Mouse (Mus musculus) neural tube, embryonic 14.5 days (tissue): ENCODE measurements at regions not wholly inside any gene's neighbourhood (a gene's known extent, or its start where the extent isn't known, plus 50 kb on each side); places are given as distances from the start of the nearest gene placed in this dataset.

Experiments
- ATAC-seq: fragments of 200-750 bp; cut with Nextera tagmentation; 2 replicates; pipeline ENCODE4 v1.8.0; 2017; ENCODE audit warnings: low read depth, mild to moderate bottlenecking, moderate TSS enrichment, moderate library complexity
- H3K27ac ChIP-seq: fragments of 300-500 bp; sonication (generic); 2 replicates; pipeline ENCODE4 v1.5.1; 2014; ENCODE audit warnings: low read depth, mild to moderate bottlenecking, control low read depth, low read length, moderate library complexity, mixed read lengths
- H3K27me3 ChIP-seq: fragments of 300-500 bp; sonication (generic); 2 replicates; pipeline ENCODE4 v1.6.1; 2014; ENCODE audit warnings: low read length; ENCODE audit not compliant: control insufficient read depth, insufficient read depth
- H3K36me3 ChIP-seq: fragments of 300-500 bp; sonication (generic); 2 replicates; pipeline ENCODE4 v1.6.1; 2014; ENCODE audit warnings: low read length, mixed read lengths; ENCODE audit not compliant: control insufficient read depth, insufficient read depth
- H3K4me1 ChIP-seq: fragments of 300-500 bp; sonication (generic); 2 replicates; pipeline ENCODE4 v1.6.1; 2014; ENCODE audit warnings: low read length; ENCODE audit not compliant: control insufficient read depth, insufficient read depth
- H3K4me2 ChIP-seq: fragments of 300-500 bp; sonication (generic); 2 replicates; pipeline ENCODE4 v1.6.1; 2014; ENCODE audit warnings: mild to moderate bottlenecking, low read depth, low read length, control low read depth
- H3K4me3 ChIP-seq: fragments of 300-500 bp; sonication (generic); 2 replicates; pipeline ENCODE4 v1.5.1; 2014; ENCODE audit warnings: low read depth, low read length, control low read depth, mixed read lengths
- H3K9ac ChIP-seq: fragments of 300-500 bp; sonication (generic); replicated peaks from 2 replicates; pipeline ENCODE4 v1.6.1; 2014; ENCODE audit warnings: low read depth, mild to moderate bottlenecking, control low read depth, low read length, mixed read lengths
- H3K9me3 ChIP-seq: fragments of 300-500 bp; sonication (generic); 2 replicates; pipeline ENCODE4 v1.6.1; 2016; ENCODE audit warnings: low read length; ENCODE audit not compliant: control insufficient read depth
- WGBS: fragments of 180-500 bp; shearing (Covaris S2); extraction: QIAGEN DNeasy Blood & Tissue Kit; methylation state at CpG from one replicate; pipeline ENCODE4 v1.1.7; 2014; 5-methylcytosine and 5-hydroxymethylcytosine counted together

DNA sequence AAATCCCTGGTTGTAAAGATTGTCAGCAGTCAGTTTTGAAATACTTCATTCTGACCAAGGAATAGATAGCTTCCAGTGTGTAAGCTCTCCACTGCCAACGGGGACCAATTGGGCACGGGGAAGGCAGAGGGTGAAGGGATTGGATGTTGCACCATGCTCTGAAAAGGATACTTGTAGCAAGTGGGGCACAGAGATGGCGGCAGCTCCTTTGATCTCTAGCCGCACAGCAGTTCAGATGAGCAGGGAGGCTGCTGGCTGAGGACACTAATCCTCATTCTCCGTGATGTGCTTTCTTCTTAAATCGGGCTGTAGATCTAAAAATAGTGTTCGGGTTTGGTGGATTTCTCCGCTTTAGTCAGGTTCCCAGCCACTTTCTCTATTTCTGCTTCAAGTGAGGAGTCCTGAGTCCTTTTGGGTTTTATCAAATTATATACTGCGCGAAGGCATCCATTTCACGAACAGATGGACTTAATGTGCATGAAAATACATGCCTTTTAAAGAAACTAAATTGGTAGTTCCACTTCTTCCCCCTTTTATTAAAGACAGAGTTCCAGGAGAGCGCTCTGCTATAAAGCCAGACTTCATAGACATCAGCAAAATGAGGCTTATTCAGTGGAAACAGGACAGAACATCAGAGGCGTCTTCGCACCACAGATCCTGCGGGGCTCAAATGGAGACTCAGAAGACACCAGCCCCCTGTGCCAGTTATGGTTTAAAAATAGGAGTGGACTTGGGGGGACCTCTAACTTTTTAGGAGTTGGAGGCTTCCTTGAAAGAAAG lies 225.1 kb upstream of the Klf4 start:
- Histone ChIP-seq H3K9me3 (no peaks in the 10 kb centered on the region), H3K36me3 (no peaks in the 10 kb centered on the region), H3K27me3 (no peaks in the 10 kb centered on the region), H3K27ac (no peak overlapping the region), H3K4me2 (no peak overlapping the region; the same call in 1 of the 2 replicates), H3K4me1 (no peaks in the 10 kb centered on the region), H3K9ac (no peak overlapping the region), H3K4me3 (no peak overlapping the region)
- 53% methylated on average over 15 of the region's 15 CpGs for WGBS
- ATAC-seq = no peak

GRCm38 (mm10) chr4:55749949-55750600 lies 217.8 kb upstream of the Klf4 start:
- no peaks in the 10 kb centered on the region for H3K9me3 ChIP-seq
- H3K36me3 ChIP-seq = no peaks in the 10 kb centered on the region
- H3K27me3 ChIP-seq = no peaks in the 10 kb centered on the region
- H3K27ac ChIP-seq = no peak overlapping the region
- H3K4me2 ChIP-seq = no peak overlapping the region
- no peak overlapping the region for H3K4me3 ChIP-seq
- no peaks in the 10 kb centered on the region for H3K4me1 ChIP-seq
- no peak for ATAC-seq
- no peak overlapping the region for H3K9ac ChIP-seq
- WGBS = 70% methylated on average over 20 of the region's 20 CpGs

GRCm38 (mm10) chr4:55741355-55741754 lies 209.1 kb upstream of the Klf4 start:
- no peaks in the 10 kb centered on the region for H3K27me3 ChIP-seq
- H3K27ac ChIP-seq = no peak overlapping the region
- no peaks in the 10 kb centered on the region for H3K36me3 ChIP-seq
- no peak overlapping the region for H3K4me3 ChIP-seq
- no peaks in the 10 kb centered on the region for H3K9me3 ChIP-seq
- ATAC-seq = no peak
- no peak overlapping the region for H3K9ac ChIP-seq
- H3K4me2 ChIP-seq = no peak overlapping the region
- 94% methylated on average over 8 of the region's 8 CpGs for WGBS
- H3K4me1 ChIP-seq = no peaks in the 10 kb centered on the region

DNA sequence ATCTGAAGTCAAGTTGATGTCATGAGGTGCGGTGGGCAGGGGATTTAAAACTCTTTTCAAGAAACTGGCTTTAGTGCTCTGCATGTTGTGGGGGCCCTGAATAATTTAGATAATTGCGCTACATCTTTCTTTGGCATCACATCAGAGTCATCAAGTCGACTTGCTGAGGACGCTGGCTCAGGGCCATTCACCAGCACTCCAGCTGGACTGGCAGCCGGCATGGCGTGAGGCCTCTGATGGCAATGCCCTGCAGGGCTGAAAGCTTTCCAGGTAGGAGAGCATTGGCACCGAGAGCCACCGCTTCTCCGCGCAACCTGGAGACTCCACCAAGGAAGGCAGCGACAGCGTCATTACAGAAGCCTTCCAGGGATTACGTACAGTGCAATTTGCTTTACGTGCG lies 207.8 kb upstream of the Klf4 start:
- Histone ChIP-seq H3K36me3 (no peaks in the 10 kb centered on the region), H3K27me3 (no peaks in the 10 kb centered on the region), H3K27ac (no peak overlapping the region), H3K9ac (no peak overlapping the region), H3K4me1 (no peaks in the 10 kb centered on the region), H3K9me3 (no peaks in the 10 kb centered on the region), H3K4me3 (no peak overlapping the region), H3K4me2 (no peak overlapping the region)
- 78% methylated on average over 15 of the region's 15 CpGs for WGBS
- no peak for ATAC-seq

DNA sequence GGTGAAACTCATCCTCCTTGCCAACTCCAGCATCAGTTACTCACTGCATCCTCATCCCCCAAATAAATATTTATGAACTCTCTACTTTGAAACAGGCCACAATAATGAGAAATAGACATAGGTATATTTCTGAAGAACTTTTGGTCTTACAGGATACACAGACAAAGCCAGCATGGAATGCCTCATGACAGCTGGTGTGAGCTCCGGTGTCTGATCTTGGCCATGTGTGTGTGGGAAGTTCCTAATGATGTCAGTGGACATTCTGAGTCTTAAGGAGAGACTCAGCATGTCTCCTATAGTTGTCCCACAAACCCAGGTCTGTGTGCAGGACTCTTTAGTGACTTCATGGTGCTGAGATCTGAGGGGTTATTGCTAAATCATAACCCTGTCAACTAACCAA lies 206.4 kb upstream of the Klf4 start:
- no peak overlapping the region for H3K4me3 ChIP-seq
- no peak for ATAC-seq
- no peak overlapping the region for H3K27ac ChIP-seq
- H3K4me1 ChIP-seq = no peaks in the 10 kb centered on the region
- H3K27me3 ChIP-seq = no peaks in the 10 kb centered on the region
- H3K36me3 ChIP-seq = no peaks in the 10 kb centered on the region
- no peak overlapping the region for H3K4me2 ChIP-seq
- H3K9ac ChIP-seq = no peak overlapping the region
- WGBS = 93% methylated on average over 1 of the region's 1 CpGs
- no peaks in the 10 kb centered on the region for H3K9me3 ChIP-seq

DNA sequence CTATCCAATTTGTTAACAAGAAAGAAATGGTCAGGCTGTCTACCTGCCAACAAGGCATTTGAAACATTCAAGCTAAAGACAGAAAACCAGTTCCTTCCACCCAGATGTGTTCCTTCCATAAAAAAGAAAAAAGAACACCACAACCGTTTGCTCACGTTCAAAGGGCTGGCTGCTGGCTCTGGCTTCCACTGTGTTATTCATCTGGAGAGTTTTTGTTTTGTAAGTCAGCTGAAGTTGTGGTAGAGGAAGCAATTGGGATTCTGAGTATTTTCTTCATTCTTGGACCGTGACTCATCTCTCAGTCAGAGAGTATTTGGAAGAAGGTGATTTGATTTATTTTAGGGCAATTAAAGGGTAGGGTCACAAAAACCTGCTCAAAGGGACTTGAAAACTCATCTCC lies 203.2 kb upstream of the Klf4 start:
- Histone ChIP-seq H3K9me3 (no peaks in the 10 kb centered on the region), H3K27me3 (no peaks in the 10 kb centered on the region), H3K4me3 (no peak overlapping the region), H3K36me3 (no peaks in the 10 kb centered on the region), H3K9ac (no peak overlapping the region), H3K4me2 (no peak overlapping the region), H3K27ac (no peak overlapping the region), H3K4me1 (no peaks in the 10 kb centered on the region)
- ATAC-seq = no peak
- WGBS = 48% methylated on average over 3 of the region's 3 CpGs

DNA sequence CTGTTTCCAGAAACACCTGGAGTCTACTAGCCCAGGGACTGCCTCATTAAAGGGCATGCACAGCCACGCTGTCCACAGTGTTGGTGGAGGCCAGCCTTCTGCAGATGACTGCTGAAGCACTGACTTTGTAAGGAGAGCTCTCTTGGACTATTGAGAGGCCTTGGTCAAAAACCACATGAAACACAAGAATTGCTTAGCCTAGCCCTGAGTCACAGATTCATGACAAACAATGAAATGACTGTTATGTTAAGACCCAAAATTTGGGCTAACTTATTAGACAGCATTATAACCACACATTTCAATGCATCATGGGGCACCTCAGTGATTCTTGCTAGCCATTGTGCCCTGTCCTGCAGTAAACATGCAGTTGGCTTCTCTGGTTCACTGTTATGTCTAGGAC lies 202.1 kb upstream of the Klf4 start:
- Histone ChIP-seq H3K27ac (no peak overlapping the region), H3K9ac (no peak overlapping the region), H3K36me3 (no peaks in the 10 kb centered on the region), H3K4me1 (no peaks in the 10 kb centered on the region), H3K27me3 (no peaks in the 10 kb centered on the region), H3K4me2 (no peak overlapping the region), H3K9me3 (no peaks in the 10 kb centered on the region), H3K4me3 (no peak overlapping the region)
- WGBS = 85% methylated on average over 1 of the region's 1 CpGs
- ATAC-seq = no peak

DNA sequence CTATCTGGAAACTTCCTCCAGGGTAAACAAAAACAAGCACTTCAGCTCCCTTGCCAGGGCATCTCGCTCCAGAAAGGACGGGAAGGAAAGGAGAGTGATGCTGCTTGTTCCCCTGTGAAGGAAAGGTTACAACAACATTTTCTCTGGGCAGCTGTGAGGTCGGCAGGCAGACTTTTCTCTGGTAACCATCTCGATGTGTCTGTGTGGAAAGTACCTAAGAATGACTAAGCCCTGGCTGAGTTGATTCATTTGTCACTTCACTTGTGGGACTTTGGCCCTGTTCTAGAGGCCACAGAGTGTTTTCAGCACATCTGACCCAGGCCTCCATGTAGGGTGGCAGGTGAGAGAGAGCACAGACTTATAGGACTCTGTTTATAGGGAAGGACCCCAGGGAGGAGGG lies 201.0 kb upstream of the Klf4 start:
- no peaks in the 10 kb centered on the region for H3K27me3 ChIP-seq
- WGBS = 74% methylated on average over 4 of the region's 4 CpGs
- H3K4me3 ChIP-seq = no peak overlapping the region
- H3K36me3 ChIP-seq = no peaks in the 10 kb centered on the region
- no peak overlapping the region for H3K4me2 ChIP-seq
- no peak for ATAC-seq
- no peak overlapping the region for H3K27ac ChIP-seq
- no peak overlapping the region for H3K9ac ChIP-seq
- H3K4me1 ChIP-seq = no peaks in the 10 kb centered on the region
- H3K9me3 ChIP-seq = no peaks in the 10 kb centered on the region

DNA sequence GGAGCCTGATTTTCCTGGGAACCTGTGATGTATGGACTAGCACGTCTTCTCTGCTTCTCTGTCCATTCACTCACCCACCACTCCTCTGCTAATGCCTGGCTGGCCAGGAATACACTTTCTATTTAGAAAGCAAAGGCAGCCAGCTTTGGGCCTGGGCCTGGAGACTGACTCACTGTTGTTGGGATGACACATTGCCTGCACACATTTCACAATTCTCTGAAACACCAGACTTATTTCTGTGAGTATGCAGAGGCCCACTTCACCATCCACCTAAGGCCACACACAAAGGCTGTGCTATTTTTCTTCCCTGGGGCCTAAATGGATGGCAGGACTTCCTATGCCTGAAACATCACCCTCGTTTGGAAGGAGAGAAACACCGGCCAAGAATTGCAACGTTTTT lies 199.7 kb upstream of the Klf4 start:
- H3K4me2 ChIP-seq = no peak overlapping the region
- no peaks in the 10 kb centered on the region for H3K9me3 ChIP-seq
- H3K27me3 ChIP-seq = no peaks in the 10 kb centered on the region
- WGBS = 60% methylated on average over 4 of the region's 4 CpGs
- H3K4me1 ChIP-seq = no peaks in the 10 kb centered on the region
- peak; percentile 56; the same call in 1 of the 2 replicates for ATAC-seq
- H3K4me3 ChIP-seq = no peak overlapping the region
- H3K27ac ChIP-seq = no peak overlapping the region
- H3K36me3 ChIP-seq = no peaks in the 10 kb centered on the region
- H3K9ac ChIP-seq = no peak overlapping the region
